Mouse (Mus musculus): ENCODE measurements around the gene Erv3. TPM values are rescaled to one million over a fixed set of nuclear protein-coding genes. Genes with fewer than 3 reads are reported as not detected.
"Not testable (repeated sequence)": the region's sequence is repeated elsewhere in the genome, so short reads cannot be mapped to it uniquely, and the experiment has no call there.

Erv3 gene
- total RNA-seq, 2 experiments from 2014 or later: not detected

GRCm38 (mm10) chr2:131866676-131867075, 7.1 kb upstream of the Erv3 start:
- DNase-seq: no peak
- intact Hi-C loops (cut with DNase I): no loop called here

- no peak for DNase-seq
- intact Hi-C loops (cut with DNase I): no loop called here
These were observed 4.8 kb upstream of the Erv3 start for GRCm38 (mm10) chr2:131864262-131864796.

- no peak for DNase-seq
- intact Hi-C loops (cut with DNase I): no loop called here
These were observed 3.9 kb upstream of the Erv3 start for GRCm38 (mm10) chr2:131863472-131863871.

GRCm38 (mm10) chr2:131862617-131863275, 3.2 kb upstream of the Erv3 start:
- intact Hi-C loops (cut with DNase I): no loop called here
- DNase-seq: no peak

- no peak for DNase-seq
These were observed 1.7 kb downstream of the Erv3 start for GRCm38 (mm10) chr2:131857838-131858237.

GRCm38 (mm10) chr2:131853719-131854118, 5.8 kb downstream of the Erv3 start:
- intact Hi-C loops (cut with DNase I): no loop called here
- DNase-seq: no peak

More at GRCm38 (mm10) chr2:131857838-131858237, 1.7 kb downstream of the Erv3 start:
- intact Hi-C loops (cut with DNase I): no loop called here

GRCm38 (mm10) chr2:131851333-131852092, 8.0 kb downstream of the Erv3 start:
- no peak for DNase-seq
- intact Hi-C loops (cut with DNase I): no loop called here

- DNase-seq: no peak
- intact Hi-C loops (cut with DNase I): no loop called here
These were observed 9.5 kb downstream of the Erv3 start for GRCm38 (mm10) chr2:131850047-131850446.

- intact Hi-C loops (cut with DNase I): loop anchor here (10.0 kb wide), 1 partner anchor 47 kb away; no protein-coding TSS in a partner anchor
- DNase-seq: peak; percentile 78
These were observed 11.8 kb downstream of the Erv3 start for GRCm38 (mm10) chr2:131847501-131848359.

GRCm38 (mm10) chr2:131846811-131847210, 12.7 kb downstream of the Erv3 start:
- DNase-seq: no peak
- intact Hi-C loops (cut with DNase I): loop anchor here (10.0 kb wide), 1 partner anchor 48 kb away; no protein-coding TSS in a partner anchor

GRCm38 (mm10) chr2:131846132-131846710, 13.3 kb downstream of the Erv3 start:
- DNase-seq: no peak
- intact Hi-C loops (cut with DNase I): loop anchor here (10.0 kb wide), 1 partner anchor 49 kb away; no protein-coding TSS in a partner anchor

- DNase-seq: no peak
- intact Hi-C loops (cut with DNase I): loop anchor here (10.0 kb wide), 1 partner anchor 49 kb away; no protein-coding TSS in a partner anchor
These were observed 13.9 kb downstream of the Erv3 start for GRCm38 (mm10) chr2:131845671-131846070.

- no peak for DNase-seq
These were observed 17.0 kb downstream of the Erv3 start for GRCm38 (mm10) chr2:131842568-131842967.

GRCm38 (mm10) chr2:131841321-131841693, 18.2 kb downstream of the Erv3 start:
- intact Hi-C loops (cut with DNase I): loop anchor here (10.0 kb wide), 1 partner anchor 53 kb away; no protein-coding TSS in a partner anchor
- DNase-seq: no peak

More at GRCm38 (mm10) chr2:131842568-131842967, 17.0 kb downstream of the Erv3 start:
- intact Hi-C loops (cut with DNase I): loop anchor here (10.0 kb wide), 1 partner anchor 52 kb away; no protein-coding TSS in a partner anchor

- DNase-seq: no peak
- intact Hi-C loops (cut with DNase I): loop anchor here (10.0 kb wide), 1 partner anchor 54 kb away; no protein-coding TSS in a partner anchor
These were observed 18.8 kb downstream of the Erv3 start for GRCm38 (mm10) chr2:131840611-131841320.

GRCm38 (mm10) chr2:131834296-131834695, 25.3 kb downstream of the Erv3 start:
- intact Hi-C loops (cut with DNase I): no loop called here

GRCm38 (mm10) chr2:131831861-131832260, 27.7 kb downstream of the Erv3 start:
- intact Hi-C loops (cut with DNase I): no loop called here
- no peak for DNase-seq

More at GRCm38 (mm10) chr2:131834296-131834695, 25.3 kb downstream of the Erv3 start:
- DNase-seq: no peak

GRCm38 (mm10) chr2:131830945-131831344, 28.6 kb downstream of the Erv3 start:
- intact Hi-C loops (cut with DNase I); DNase-seq: not testable (repeated sequence)

Measured in left cerebral cortex, postnatal 4 days (tissue).